Mouse (Mus musculus) thymus, adult 2 months (tissue): Measurements from ENCODE around the gene Dag1.

Experiments used
- CTCF ChIP-seq: fragments of 200-500 bp; IDR thresholded peaks from 2 replicates; pipeline ENCODE4 v1.5.1; 2012; ENCODE audit warnings: mild to moderate bottlenecking, control low read depth, low read length, moderate library complexity, borderline replicate concordance; ENCODE audit not compliant: control insufficient read depth, poor library complexity, insufficient read depth; ENCODE audit errors: extremely low read depth
- POLR2A ChIP-seq: fragments of 200-500 bp; IDR thresholded peaks from 2 replicates; pipeline ENCODE4 v1.6.1; 2012; ENCODE audit warnings: mild to moderate bottlenecking, low read length, control low read depth, moderate library complexity; ENCODE audit not compliant: control insufficient read depth, poor library complexity, insufficient read depth; ENCODE audit errors: extremely low read depth

- TF ChIP-seq CTCF (no peak), POLR2A (no peak)
Observed at GRCm38 (mm10) chr9:108154814-108155213, 108.9 kb downstream of the Dag1 start.
